Mouse (Mus musculus) inflammation-experienced regulatory T-cells (primary cell): ENCODE data around the gene Rtp3. TPM values are rescaled to one million over a fixed set of nuclear protein-coding genes. Genes with fewer than 3 reads are reported as not detected.

ENCODE experiments used
- polyA plus RNA-seq, 2 experiments: library from polyadenylated mRNA; unstranded; fragments of 100-300 nt; shearing (Covaris generic); gene quantifications; one replicate each; pipeline ENCODE4 v1.2.1; 2017

Gene Rtp3
- not detected for polyA plus RNA-seq

GRCm38 (mm10) chr9:110990204-110990603 lies at the start of gene Rtp3:
Rtp3 (minus strand) TSS chr9:110990583.

GRCm38 (mm10) chr9:111019022-111019421 lies 28.6 kb upstream of the Rtp3 start, which contains the start of gene Ltf:
Ltf (plus strand) TSS chr9:111019271.

GRCm38 (mm10) chr9:110951397-110951796 lies 39.0 kb downstream of the Rtp3 start, which contains the start of gene Lrrc2:
Lrrc2 (plus strand) TSS chr9:110951545.

GRCm38 (mm10) chr9:110945926-110946325 lies 44.5 kb downstream of the Rtp3 start, which contains the start of gene Tdgf1:
Tdgf1 (minus strand) TSS chr9:110946158.

Other genes starting within 250 kb of the Rtp3 start
- gene Myl3, start 248.7 kb downstream of the Rtp3 start, polyA plus RNA-seq: not detected
- under 1 TPM; 0.07 to 0.29 TPM for gene Pth1r, start 243.4 kb downstream of the Rtp3 start, polyA plus RNA-seq
- gene Prss42, start 192.4 kb downstream of the Rtp3 start, polyA plus RNA-seq: not detected
- gene Prss44, start 176.6 kb downstream of the Rtp3 start, polyA plus RNA-seq: 1 to 10 TPM in 1 of 2 experiments, under 1 TPM in 1; 0.34 to 2.1 TPM
- gene Prss43, start 163.9 kb downstream of the Rtp3 start, polyA plus RNA-seq: 1 to 10 TPM in 1 of 2 experiments, under 1 TPM in 1; 0.18 to 1.1 TPM
- under 1 TPM in 1 of 2 experiments, not detected in 1; 0.86 TPM for gene Prss45, start 156.0 kb downstream of the Rtp3 start, polyA plus RNA-seq
- not detected for gene Prss46, start 146.1 kb downstream of the Rtp3 start, polyA plus RNA-seq
- 1 to 10 TPM in 1 of 2 experiments, not detected in 1; 4.2 TPM for gene Prss50, start 132.6 kb downstream of the Rtp3 start, polyA plus RNA-seq
- 10 to 100 TPM; 26.1 to 71.3 TPM for gene Als2cl, start 110.7 kb downstream of the Rtp3 start, polyA plus RNA-seq
- gene Tmie, start 110.5 kb downstream of the Rtp3 start, polyA plus RNA-seq: 10 to 100 TPM in 1 of 2 experiments, 1 to 10 TPM in 1; 6.9 to 19.3 TPM
- under 1 TPM in 1 of 2 experiments, not detected in 1; 0.81 TPM for gene Fam240a, start 73.7 kb downstream of the Rtp3 start, polyA plus RNA-seq
- gene Tdgf1, start 44.4 kb downstream of the Rtp3 start, polyA plus RNA-seq: 1 to 10 TPM in 1 of 2 experiments, under 1 TPM in 1; 0.45 to 4.4 TPM
- gene Lrrc2, start 39.0 kb downstream of the Rtp3 start, polyA plus RNA-seq: under 1 TPM; 0.17 to 0.19 TPM
- under 1 TPM in 1 of 2 experiments, not detected in 1; 0.65 TPM for gene Ltf, start 28.7 kb upstream of the Rtp3 start, polyA plus RNA-seq
- 10 to 100 TPM; 17.8 to 21.3 TPM for gene Ccrl2, start 66.9 kb upstream of the Rtp3 start, polyA plus RNA-seq
- 10 to 100 TPM; 34.5 to 43.2 TPM for gene Lrrfip2, start 127.0 kb upstream of the Rtp3 start, polyA plus RNA-seq